Mouse (Mus musculus) kidney, adult 10 weeks (tissue): ENCODE results near the gene Nkiras1. TPM values are rescaled to one million over a fixed set of nuclear protein-coding genes. Genes with fewer than 3 reads are reported as not detected.

Experiments used
- polyA plus RNA-seq: library from polyadenylated mRNA; stranded (reverse); fragments of 350-450 nt; fragmentation: Illumina TruSeq; extraction: RNeasy Lipid Tissue Mini Kit (QIAGEN cat#74804); gene quantifications from one replicate; pipeline ENCODE4 v1.2.3, GENCODE M21; 2014; ENCODE audit warnings: low read depth, low replicate concordance

The Nkiras1 gene
- 35.7 TPM for polyA plus RNA-seq

DNA sequence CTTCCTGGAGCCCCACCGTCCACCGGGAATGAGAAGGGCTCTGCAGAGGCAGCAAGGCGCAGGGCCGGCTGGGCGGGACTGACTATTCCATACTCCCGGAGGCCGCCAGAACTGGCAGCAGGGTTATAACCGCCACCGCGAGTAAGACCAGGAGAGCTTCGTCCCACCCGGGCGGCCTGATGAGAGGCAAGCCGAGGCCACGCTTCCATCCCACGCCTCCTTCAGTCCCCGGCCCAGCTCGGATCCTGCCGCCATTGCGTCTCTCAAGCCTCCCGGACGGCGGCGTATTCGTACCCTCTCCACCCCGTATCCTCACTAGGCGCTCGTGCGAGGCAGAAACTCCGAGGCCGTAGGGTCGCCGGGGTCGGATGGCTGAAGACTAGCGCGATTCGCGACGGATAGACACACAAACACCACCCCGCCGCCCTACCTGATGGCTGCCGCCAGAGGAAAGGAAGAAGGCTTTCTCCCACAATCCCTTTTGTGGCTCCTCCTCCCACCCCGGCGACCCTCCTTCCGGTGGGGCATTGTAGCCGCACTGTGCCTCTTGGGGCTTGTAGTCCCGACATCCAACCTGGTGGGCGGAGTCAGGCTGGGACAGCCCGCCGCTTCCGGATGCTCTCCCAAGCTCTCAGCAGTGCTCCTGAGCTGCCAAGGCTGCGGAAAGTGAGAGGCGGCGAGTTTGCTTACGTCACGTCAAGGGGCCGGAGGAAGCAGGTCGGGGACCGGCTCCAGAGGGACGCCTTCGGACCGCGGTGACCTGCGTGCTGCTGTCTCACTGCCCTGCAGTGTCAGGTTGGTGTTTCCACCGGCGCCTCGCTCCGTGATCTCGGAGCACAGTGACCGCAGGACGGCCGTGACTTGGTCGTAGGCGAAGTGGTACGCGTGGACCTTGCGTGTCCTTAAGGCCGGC lies at the start of gene Nkiras1, which contains the start of gene Rpl15:
Gene Nkiras1 (plus strand): TSS at position 608 of the 913 bp plus-strand sequence.
Gene Rpl15 (minus strand): TSS at position 863 of the 913 bp plus-strand sequence.

DNA sequence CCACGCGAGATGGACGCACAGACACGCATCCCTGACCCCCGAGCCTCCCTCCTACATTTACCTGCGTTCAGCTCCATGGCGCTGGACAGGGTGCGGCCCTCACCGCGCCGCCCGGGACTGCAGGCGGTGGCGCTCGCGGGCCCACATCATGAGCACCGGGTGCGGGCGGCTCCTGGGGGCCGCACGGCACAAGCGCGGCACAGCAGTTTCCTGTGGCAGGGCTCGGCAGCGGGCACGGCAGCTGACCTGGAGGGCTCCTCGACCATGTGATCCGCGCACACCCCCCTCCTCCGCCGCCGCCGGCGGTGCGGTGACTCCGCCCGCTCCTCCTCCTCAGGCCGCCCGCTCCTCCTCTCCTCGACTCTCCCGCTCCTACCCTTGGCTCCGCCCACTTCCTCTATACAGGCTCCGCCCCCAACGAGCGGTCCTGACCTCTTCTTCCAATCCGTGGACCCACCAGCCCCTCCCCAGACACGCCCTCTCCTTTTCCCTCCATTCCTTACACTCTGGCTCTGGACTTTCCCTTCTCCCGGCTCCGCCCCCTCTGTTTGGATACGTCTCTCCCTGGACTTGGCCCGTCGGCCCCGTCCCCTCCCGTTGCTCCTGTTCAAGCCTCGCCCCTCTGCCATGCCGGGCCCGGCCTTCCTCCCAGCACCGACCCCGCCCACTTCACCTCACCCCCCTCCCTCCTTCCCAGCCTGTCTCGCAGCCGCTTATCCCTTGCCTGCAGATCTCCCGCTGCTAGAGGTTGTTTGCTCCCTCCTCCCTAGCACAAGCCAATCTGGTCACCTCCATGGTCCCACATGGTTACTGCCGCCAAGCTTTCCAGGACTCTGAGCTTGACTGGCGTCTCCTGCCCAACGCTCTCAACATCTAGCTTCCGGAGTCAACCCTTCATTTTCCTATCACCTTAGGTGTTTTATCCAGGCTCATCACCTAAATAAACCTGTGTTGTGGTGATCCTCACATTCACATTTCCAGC lies 31.9 kb upstream of the Nkiras1 start, which contains the start of gene Nr1d2:
Gene Nr1d2 (minus strand): TSS at position 378 of the 982 bp plus-strand sequence.

DNA sequence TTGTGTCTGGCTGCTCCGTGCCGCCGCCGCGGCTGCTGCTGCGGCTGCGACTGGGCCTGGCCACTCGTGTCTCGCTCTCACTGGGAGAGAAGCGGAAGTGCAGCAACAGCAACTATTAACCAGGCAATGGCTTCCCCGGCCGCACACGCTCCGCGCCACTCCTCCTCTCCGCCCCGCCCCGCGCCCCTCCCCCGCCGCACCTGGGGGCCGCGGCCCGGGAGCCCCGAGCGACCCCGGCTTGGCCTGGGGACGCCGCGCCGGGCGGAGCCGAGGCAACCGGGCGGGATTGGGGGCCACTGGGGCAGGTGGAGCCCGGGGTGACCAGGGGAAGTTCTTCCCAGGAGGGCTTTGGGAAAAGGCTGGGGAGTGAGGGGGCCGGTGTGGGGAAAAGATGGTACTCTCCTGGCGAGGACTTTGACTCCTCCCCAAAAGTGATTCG lies 60.8 kb downstream of the Nkiras1 start, which contains the start of gene Ube2e1:
Gene Ube2e1 (minus strand): TSS at position 167 of the 439 bp plus-strand sequence.

Other genes with a start within 250 kb of the Nkiras1 start
- gene Nr1d2, start 32.0 kb upstream of the Nkiras1 start, polyA plus RNA-seq: 79.4 TPM
- 206 TPM for gene Rpl15, start 255 bp downstream of the Nkiras1 start, polyA plus RNA-seq
- 259 TPM for gene Ube2e1, start 60.7 kb downstream of the Nkiras1 start, polyA plus RNA-seq